Mouse (Mus musculus): ENCODE results near the gene Faf1. TPM values are rescaled to one million over a fixed set of nuclear protein-coding genes. Genes with fewer than 3 reads are reported as not detected.

The Faf1 gene
- total and polyA plus RNA-seq, 3 experiments = 34.9 to 52.8 (median 38.2) TPM

DNA sequence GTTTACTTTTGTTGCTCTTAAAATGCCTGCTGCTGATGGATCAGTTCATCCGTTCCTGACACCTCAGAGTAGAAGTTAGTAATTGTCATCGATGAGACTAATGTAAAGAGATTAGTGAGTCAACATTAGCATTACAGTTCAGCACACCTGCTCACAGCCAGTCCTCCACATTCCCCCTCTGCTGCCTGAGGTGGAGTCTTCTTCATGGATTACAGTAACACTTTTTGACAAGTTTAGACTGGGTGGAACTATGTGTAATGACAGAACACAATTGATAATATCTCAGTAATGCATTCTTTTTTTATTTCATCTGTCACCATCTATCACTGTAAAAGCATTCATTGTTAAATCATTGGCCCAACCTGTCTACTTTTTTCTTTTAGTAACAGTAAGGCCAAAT is 224.7 kb downstream of the Faf1 start:
- no peak for DNase-seq (ENCODE audit: extremely low read depth)
- Histone ChIP-seq H3K9me3 (replicated peaks; ENCODE audit: low read length) (no peaks in the 10 kb centered on the region), H3K27ac (ENCODE audit: insufficient read depth, low read depth) (no peak overlapping the region), H3K79me2 (replicated peaks; ENCODE audit: control insufficient read depth, extremely low read depth, insufficient read depth, poor library complexity, severe bottlenecking) (no peaks in the 10 kb centered on the region), H3K4me1 (ENCODE audit: control insufficient read depth in 1 of 2, insufficient read depth in 2 of 2) (no peaks in the 10 kb centered on the region), H3K4me3 (replicated peaks in 1 of 3; ENCODE audit: low read depth in 2 of 3, low read length in 2 of 3, poor library complexity in 1 of 3) (no peak overlapping the region), H3K4me2 (ENCODE audit: insufficient read depth, low read depth, poor library complexity, severe bottlenecking) (no peak overlapping the region), H3K27me3 (replicated peaks) (no peaks in the 10 kb centered on the region), H3K9ac (ENCODE audit: insufficient read depth, low read depth) (no peak overlapping the region), H3K36me3 (replicated peaks in 1 of 2; ENCODE audit: control insufficient read depth in 1 of 2, insufficient read depth in 1 of 2, low read length in 1 of 2) (peaks cover 2 to 23% of the 10 kb centered on the region in 2 experiments)
- no peak for TF ChIP-seq BHLHE40 (IDR thresholded peaks at IDR 0.05; ENCODE audit: low read depth, low read length)
- no peak for TF ChIP-seq TBP (conservative IDR thresholded peaks at IDR 0.05; ENCODE audit: low read depth, low read length)
- no peak for TF ChIP-seq POLR2A (IDR thresholded peaks at IDR 0.05; ENCODE audit: low read depth, low read length)
- TF ChIP-seq HCFC1 (IDR thresholded peaks at IDR 0.05; ENCODE audit: low read depth, low read length) = no peak
- TF ChIP-seq NELFE (IDR thresholded peaks at IDR 0.05; ENCODE audit: low read depth, low read length) = no peak
- TF ChIP-seq CTCF (conservative IDR thresholded peaks at IDR 0.05 in 1 of 2, IDR thresholded peaks at IDR 0.05 in 1 of 2; ENCODE audit: low read depth in 2 of 2, low read length in 2 of 2) = no peak
- TF ChIP-seq USF1 (IDR thresholded peaks at IDR 0.05; ENCODE audit: low read depth, low read length) = no peak
- TF ChIP-seq ZC3H11A (IDR thresholded peaks at IDR 0.05; ENCODE audit: low read depth, low read length) = no peak
- no peak for TF ChIP-seq MAZ (IDR thresholded peaks at IDR 0.05; ENCODE audit: low read depth, low read length)
- TF ChIP-seq MYC (IDR thresholded peaks at IDR 0.05; ENCODE audit: low read depth, low read length) = no peak
- no peak for TF ChIP-seq MEF2A (IDR thresholded peaks at IDR 0.05; ENCODE audit: borderline replicate concordance, low read depth, low read length)
- no peak for TF ChIP-seq JUND (conservative IDR thresholded peaks at IDR 0.05; ENCODE audit: low read depth, low read length)
- no peak for TF ChIP-seq JUN (IDR thresholded peaks at IDR 0.05; ENCODE audit: insufficient read depth, low read depth, low read length)
- TF ChIP-seq CHD2 (IDR thresholded peaks at IDR 0.05; ENCODE audit: low read length) = no peak
- no peak for TF ChIP-seq SIN3A (IDR thresholded peaks at IDR 0.05; ENCODE audit: low read length)
- TF ChIP-seq RCOR1 (conservative IDR thresholded peaks at IDR 0.05; ENCODE audit: low read depth, low read length) = no peak
- TF ChIP-seq KAT2A (IDR thresholded peaks at IDR 0.05; ENCODE audit: insufficient replicate concordance, low read length) = no peak
- dilution Hi-C loops (cut with MboI; ENCODE audit: extremely low pct_ligation_motif_present, extremely low pct_unique_long_range_greater_than_20kb, low sequenced_read_pairs) = no loop called here
- in situ Hi-C loops (cut with MboI; ENCODE audit: low pct_ligation_motif_present, low pct_unique_long_range_greater_than_20kb, low sequenced_read_pairs) = no loop called here

DNA sequence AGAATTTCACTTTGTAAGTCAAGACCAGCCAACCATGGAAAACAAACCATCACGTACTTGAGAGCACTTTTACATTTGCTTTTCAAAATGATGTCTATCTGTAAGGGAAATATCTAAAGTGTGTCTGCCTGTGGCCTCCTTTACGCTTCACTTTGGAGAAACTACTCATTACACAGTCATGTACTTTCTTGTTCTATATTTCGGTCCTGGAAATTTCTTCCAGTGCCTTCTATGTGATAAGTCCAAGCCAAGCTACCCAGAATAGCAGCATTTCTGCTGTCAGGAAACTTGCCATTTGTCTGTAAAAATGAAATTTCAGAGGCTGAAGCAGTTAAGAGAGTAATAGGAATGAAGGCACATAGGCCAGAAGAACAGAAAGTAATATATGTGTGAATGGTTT is 228.1 kb downstream of the Faf1 start:
- dilution Hi-C loops (cut with MboI; ENCODE audit: extremely low pct_ligation_motif_present, extremely low pct_unique_long_range_greater_than_20kb, low sequenced_read_pairs) = no loop called here
- no peak for TF ChIP-seq POLR2A (IDR thresholded peaks at IDR 0.05; ENCODE audit: low read depth, low read length)
- TF ChIP-seq USF1 (IDR thresholded peaks at IDR 0.05; ENCODE audit: low read depth, low read length) = no peak
- TF ChIP-seq NRF1 (IDR thresholded peaks at IDR 0.05; ENCODE audit: low read depth, low read length) = no peak
- TF ChIP-seq SIN3A (IDR thresholded peaks at IDR 0.05; ENCODE audit: low read length) = no peak
- Histone ChIP-seq H3K79me2 (replicated peaks; ENCODE audit: control insufficient read depth, extremely low read depth, insufficient read depth, poor library complexity, severe bottlenecking) (no peaks in the 10 kb centered on the region), H3K9ac (ENCODE audit: insufficient read depth, low read depth) (no peak overlapping the region), H3K4me3 (replicated peaks in 1 of 3; ENCODE audit: low read depth in 2 of 3, low read length in 2 of 3, poor library complexity in 1 of 3) (no peak overlapping the region), H3K9me3 (replicated peaks; ENCODE audit: low read length) (no peaks in the 10 kb centered on the region), H3K4me1 (ENCODE audit: control insufficient read depth in 1 of 2, insufficient read depth in 2 of 2) (no peaks in the 10 kb centered on the region), H3K4me2 (ENCODE audit: insufficient read depth, low read depth, poor library complexity, severe bottlenecking) (no peak overlapping the region), H3K36me3 (replicated peaks in 1 of 2; ENCODE audit: control insufficient read depth in 1 of 2, insufficient read depth in 1 of 2, low read length in 1 of 2) (peaks cover 2 to 16% of the 10 kb centered on the region in 2 experiments), H3K27ac (ENCODE audit: insufficient read depth, low read depth) (no peak overlapping the region), H3K27me3 (replicated peaks) (no peaks in the 10 kb centered on the region)
- in situ Hi-C loops (cut with MboI; ENCODE audit: low pct_ligation_motif_present, low pct_unique_long_range_greater_than_20kb, low sequenced_read_pairs) = no loop called here
- no peak for DNase-seq (ENCODE audit: extremely low read depth)
